Mouse (Mus musculus) testis, adult 2 months (tissue): ENCODE data around the gene 9230102O04Rik.

ENCODE experiments used
- CTCF ChIP-seq: fragments of 200-500 bp; IDR thresholded peaks from 2 replicates; pipeline ENCODE4 v1.5.1; 2012; ENCODE audit warnings: low read depth, mild to moderate bottlenecking, inconsistent platforms, low read length, moderate library complexity; ENCODE audit not compliant: control insufficient read depth, insufficient read depth, insufficient replicate concordance
- POLR2A ChIP-seq: fragments of 200-500 bp; IDR thresholded peaks from 2 replicates; pipeline ENCODE4 v1.6.1; 2012; ENCODE audit warnings: low read depth, mild to moderate bottlenecking, inconsistent platforms, low read length, moderate library complexity; ENCODE audit not compliant: control insufficient read depth

- TF ChIP-seq CTCF = no peak
- TF ChIP-seq POLR2A = no peak
These were observed 10.7 kb downstream of the 9230102O04Rik start for GRCm38 (mm10) chr2:9878564-9879081.
